Mouse (Mus musculus) left cerebral cortex, postnatal 4 days (tissue): ENCODE measurements around the gene Sipa1l2. TPM values are rescaled to one million over a fixed set of nuclear protein-coding genes. Genes with fewer than 3 reads are reported as not detected.
A peak's percentile ranks its signal among the peaks of the same experiment; 100 is the strongest.
"Not testable (repeated sequence)": the region's sequence is repeated elsewhere in the genome, so short reads cannot be mapped to it uniquely, and the experiment has no call there.

Experiments used
- DNase-seq: peaks from one replicate; pipeline ENCODE4 v3.0.0-alpha.2; 2022
- intact Hi-C: fragments of 180-260 bp; cut with DNase I; formaldehyde crosslinking; loops from one replicate; pipeline ENCODE4 v1.15.1; 2025
- total RNA-seq, 2 experiments: library from RNA; stranded (reverse); gene quantifications; 2 replicates each; pipeline ENCODE4 v1.2.3; 2021

The Sipa1l2 gene
- total RNA-seq, 2 experiments from 2014 or later: 43.2 to 46.9 TPM

GRCm38 (mm10) chr8:125419202-125419830, 150.3 kb downstream of the Sipa1l2 start:
- intact Hi-C loops: no loop called here
- peak; percentile 51 for DNase-seq

GRCm38 (mm10) chr8:125416146-125416545, 153.5 kb downstream of the Sipa1l2 start:
- no peak for DNase-seq
- intact Hi-C loops: no loop called here

- intact Hi-C loops: no loop called here
- no peak for DNase-seq
Measured at GRCm38 (mm10) chr8:125414651-125415050, 155.0 kb downstream of the Sipa1l2 start.

GRCm38 (mm10) chr8:125413001-125413909, 156.4 kb downstream of the Sipa1l2 start:
- intact Hi-C loops: no loop called here
- no peak for DNase-seq

- intact Hi-C loops: no loop called here
- no peak for DNase-seq
Measured at GRCm38 (mm10) chr8:125410646-125411045, 159.0 kb downstream of the Sipa1l2 start.

GRCm38 (mm10) chr8:125407672-125408071, 161.9 kb downstream of the Sipa1l2 start:
- intact Hi-C loops: no loop called here
- peak; percentile 34 for DNase-seq

GRCm38 (mm10) chr8:125406453-125406852, 163.2 kb downstream of the Sipa1l2 start:
- no peak for DNase-seq
- intact Hi-C loops: no loop called here

GRCm38 (mm10) chr8:125401350-125401749, 168.3 kb downstream of the Sipa1l2 start:
- no peak for DNase-seq
- intact Hi-C loops: no loop called here

- intact Hi-C loops: no loop called here
- no peak for DNase-seq
Measured at GRCm38 (mm10) chr8:125397981-125398380, 171.6 kb downstream of the Sipa1l2 start.

GRCm38 (mm10) chr8:125395682-125396081, 173.9 kb downstream of the Sipa1l2 start:
- not testable (repeated sequence) for DNase-seq

GRCm38 (mm10) chr8:125395032-125395431, 174.6 kb downstream of the Sipa1l2 start:
- peak; percentile 90 for DNase-seq

More at GRCm38 (mm10) chr8:125395682-125396081, 173.9 kb downstream of the Sipa1l2 start:
- intact Hi-C loops: not testable (repeated sequence)

GRCm38 (mm10) chr8:125391685-125392084, 177.9 kb downstream of the Sipa1l2 start:
- intact Hi-C loops: no loop called here
- no peak for DNase-seq

More at GRCm38 (mm10) chr8:125395032-125395431, 174.6 kb downstream of the Sipa1l2 start:
- intact Hi-C loops: no loop called here

- intact Hi-C loops: no loop called here
- DNase-seq: no peak
Measured at GRCm38 (mm10) chr8:125391271-125391670, 178.3 kb downstream of the Sipa1l2 start.

- intact Hi-C loops: no loop called here
- peak; percentile 80 for DNase-seq
Measured at GRCm38 (mm10) chr8:125390506-125390895, 179.1 kb downstream of the Sipa1l2 start.

- DNase-seq: peak; percentile 99
- intact Hi-C loops: no loop called here
Measured at GRCm38 (mm10) chr8:125389756-125390505, 179.7 kb downstream of the Sipa1l2 start.

- intact Hi-C loops: no loop called here
- peak; percentile 88 for DNase-seq
Measured at GRCm38 (mm10) chr8:125389280-125389679, 180.3 kb downstream of the Sipa1l2 start.

GRCm38 (mm10) chr8:125388404-125389180, 181.0 kb downstream of the Sipa1l2 start:
- DNase-seq: no peak
- intact Hi-C loops: no loop called here

GRCm38 (mm10) chr8:125385519-125386150, 184.0 kb downstream of the Sipa1l2 start:
- peak; percentile 95 for DNase-seq
- intact Hi-C loops: no loop called here

- no peak for DNase-seq
- intact Hi-C loops: no loop called here
Measured at GRCm38 (mm10) chr8:125384551-125385183, 184.9 kb downstream of the Sipa1l2 start.
